Mouse (Mus musculus): Measurements from ENCODE around the gene Lamb1. TPM values are rescaled to one million over a fixed set of nuclear protein-coding genes. Genes with fewer than 3 reads are reported as not detected.

The Lamb1 gene
- polyA plus RNA-seq, 1 experiment from 2014 or later: 31.7 TPM

- Histone ChIP-seq H3K4me3 (ENCODE audit: low read depth, low read length) (no peak overlapping the region), H3K9me3 (ENCODE audit: control insufficient read depth, low read length) (no peaks in the 10 kb centered on the region), H3K27me3 (ENCODE audit: control insufficient read depth, insufficient read depth, low read length) (no peaks in the 10 kb centered on the region), H3K27ac (replicated peaks) (peak overlapping the region; percentile 9; the same call in 1 of the 2 replicates), H3K4me2 (replicated peaks; ENCODE audit: low read depth) (no peak overlapping the region), H3K36me3 (ENCODE audit: control insufficient read depth, insufficient read depth, low read length) (peaks cover 23% of the 10 kb centered on the region), H3K9ac (ENCODE audit: low read length) (no peak overlapping the region), H3K4me1 (replicated peaks; ENCODE audit: control insufficient read depth, insufficient read depth) (peaks cover 2% of the 10 kb centered on the region; the same call in 1 of the 2 replicates)
- TF ChIP-seq EP300 (optimal IDR thresholded peaks at IDR 0.05) (no peak), CTCF (IDR thresholded peaks at IDR 0.05; ENCODE audit: low read depth) (no peak)
- WGBS: 56% methylated on average over 9 of the region's 9 CpGs
- ATAC-seq (ENCODE audit: low FRiP score, low TSS enrichment): peak; percentile 23; the same call in 1 of the 2 replicates
- no peak for DNase-seq (ENCODE audit: low spot score)
Measured at GRCm38 (mm10) chr12:31281100-31281591, 16.1 kb downstream of the Lamb1 start.

DNA sequence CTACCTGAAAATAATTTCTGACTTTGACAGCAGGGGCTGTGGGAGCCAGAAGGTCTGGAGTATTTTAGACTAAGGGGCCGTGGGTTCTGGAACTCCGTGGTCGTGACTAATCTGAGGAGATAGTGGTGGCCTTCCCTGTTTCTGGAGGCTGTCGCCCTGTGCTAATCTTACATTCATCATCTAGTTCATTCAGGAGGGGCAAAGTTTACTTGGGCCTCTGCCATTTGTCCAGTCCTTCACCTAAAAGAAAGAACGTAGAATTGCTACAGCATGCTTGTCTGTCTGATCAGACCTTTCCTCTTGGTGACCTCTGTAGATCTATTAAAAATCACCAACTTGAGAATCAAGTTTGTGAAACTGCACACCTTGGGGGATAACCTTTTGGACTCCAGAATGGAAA, 17.2 kb downstream of the Lamb1 start:
- H3K4me1 ChIP-seq (replicated peaks; ENCODE audit: control insufficient read depth, insufficient read depth): peaks cover 2% of the 10 kb centered on the region; the same call in 1 of the 2 replicates
- H3K9me3 ChIP-seq (ENCODE audit: control insufficient read depth, low read length): no peaks in the 10 kb centered on the region
- no peak for TF ChIP-seq EP300 (optimal IDR thresholded peaks at IDR 0.05)
- no peak for TF ChIP-seq CTCF (IDR thresholded peaks at IDR 0.05; ENCODE audit: low read depth)
- H3K36me3 ChIP-seq (ENCODE audit: control insufficient read depth, insufficient read depth, low read length): peaks cover 23% of the 10 kb centered on the region
- no peak overlapping the region for H3K4me3 ChIP-seq (ENCODE audit: low read depth, low read length)
- no peak overlapping the region for H3K9ac ChIP-seq (ENCODE audit: low read length)
- ATAC-seq (ENCODE audit: low FRiP score, low TSS enrichment): no peak
- DNase-seq (ENCODE audit: low spot score): no peak
- no peaks in the 10 kb centered on the region for H3K27me3 ChIP-seq (ENCODE audit: control insufficient read depth, insufficient read depth, low read length)
- WGBS: 62% methylated on average over 5 of the region's 5 CpGs
- H3K4me2 ChIP-seq (replicated peaks; ENCODE audit: low read depth): no peak overlapping the region
- no peak overlapping the region for H3K27ac ChIP-seq (replicated peaks)

- H3K27me3 ChIP-seq (ENCODE audit: control insufficient read depth, insufficient read depth, low read length): no peaks in the 10 kb centered on the region
- peaks cover 24% of the 10 kb centered on the region for H3K36me3 ChIP-seq (ENCODE audit: control insufficient read depth, insufficient read depth, low read length)
- H3K9me3 ChIP-seq (ENCODE audit: control insufficient read depth, low read length): no peaks in the 10 kb centered on the region
- no peak for TF ChIP-seq CTCF (IDR thresholded peaks at IDR 0.05; ENCODE audit: low read depth)
- TF ChIP-seq EP300 (optimal IDR thresholded peaks at IDR 0.05): no peak
- WGBS: 52% methylated on average over 4 of the region's 4 CpGs
- DNase-seq (ENCODE audit: low spot score): no peak
- no peak overlapping the region for H3K4me3 ChIP-seq (ENCODE audit: low read depth, low read length)
- no peak overlapping the region for H3K4me2 ChIP-seq (replicated peaks; ENCODE audit: low read depth)
- no peak for ATAC-seq (ENCODE audit: low FRiP score, low TSS enrichment)
- H3K4me1 ChIP-seq (replicated peaks; ENCODE audit: control insufficient read depth, insufficient read depth): peaks cover 2% of the 10 kb centered on the region; the same call in 1 of the 2 replicates
- no peak overlapping the region for H3K27ac ChIP-seq (replicated peaks)
- H3K9ac ChIP-seq (ENCODE audit: low read length): no peak overlapping the region
Measured at GRCm38 (mm10) chr12:31283131-31283530, 18.1 kb downstream of the Lamb1 start.

GRCm38 (mm10) chr12:31283617-31284136, 18.6 kb downstream of the Lamb1 start:
- Histone ChIP-seq H3K4me1 (replicated peaks; ENCODE audit: control insufficient read depth, insufficient read depth) (peaks cover 2% of the 10 kb centered on the region; the same call in 1 of the 2 replicates), H3K27ac (replicated peaks) (no peak overlapping the region), H3K9me3 (ENCODE audit: control insufficient read depth, low read length) (no peaks in the 10 kb centered on the region), H3K36me3 (ENCODE audit: control insufficient read depth, insufficient read depth, low read length) (peaks cover 22% of the 10 kb centered on the region), H3K4me3 (ENCODE audit: low read depth, low read length) (no peak overlapping the region), H3K9ac (ENCODE audit: low read length) (no peak overlapping the region), H3K4me2 (replicated peaks; ENCODE audit: low read depth) (no peak overlapping the region), H3K27me3 (ENCODE audit: control insufficient read depth, insufficient read depth, low read length) (no peaks in the 10 kb centered on the region)
- WGBS: 41% methylated on average over 4 of the region's 4 CpGs
- DNase-seq (ENCODE audit: low spot score) (no peak), ATAC-seq (ENCODE audit: low FRiP score, low TSS enrichment) (no peak)
- no peak for TF ChIP-seq EP300 (optimal IDR thresholded peaks at IDR 0.05)
- TF ChIP-seq CTCF (IDR thresholded peaks at IDR 0.05; ENCODE audit: low read depth): no peak

GRCm38 (mm10) chr12:31289046-31289445, 24.0 kb downstream of the Lamb1 start:
- no peak overlapping the region for H3K4me2 ChIP-seq (replicated peaks; ENCODE audit: low read depth)
- H3K36me3 ChIP-seq (ENCODE audit: control insufficient read depth, insufficient read depth, low read length): peaks cover 26% of the 10 kb centered on the region
- WGBS: 77% methylated on average over 10 of the region's 10 CpGs
- H3K4me3 ChIP-seq (ENCODE audit: low read depth, low read length): no peak overlapping the region
- ATAC-seq (ENCODE audit: low FRiP score, low TSS enrichment): no peak
- no peak for DNase-seq (ENCODE audit: low spot score)
- TF ChIP-seq EP300 (optimal IDR thresholded peaks at IDR 0.05): no peak
- no peak for TF ChIP-seq CTCF (IDR thresholded peaks at IDR 0.05; ENCODE audit: low read depth)
- H3K27me3 ChIP-seq (ENCODE audit: control insufficient read depth, insufficient read depth, low read length): no peaks in the 10 kb centered on the region
- 0 out of 2 replicates have a peak, but pooled peaks cover 3% of the 10 kb centered on the region for H3K9me3 ChIP-seq (ENCODE audit: control insufficient read depth, low read length)
- no peak overlapping the region for H3K27ac ChIP-seq (replicated peaks)
- H3K9ac ChIP-seq (ENCODE audit: low read length): no peak overlapping the region
- peaks cover 1% of the 10 kb centered on the region for H3K4me1 ChIP-seq (replicated peaks; ENCODE audit: control insufficient read depth, insufficient read depth)

DNA sequence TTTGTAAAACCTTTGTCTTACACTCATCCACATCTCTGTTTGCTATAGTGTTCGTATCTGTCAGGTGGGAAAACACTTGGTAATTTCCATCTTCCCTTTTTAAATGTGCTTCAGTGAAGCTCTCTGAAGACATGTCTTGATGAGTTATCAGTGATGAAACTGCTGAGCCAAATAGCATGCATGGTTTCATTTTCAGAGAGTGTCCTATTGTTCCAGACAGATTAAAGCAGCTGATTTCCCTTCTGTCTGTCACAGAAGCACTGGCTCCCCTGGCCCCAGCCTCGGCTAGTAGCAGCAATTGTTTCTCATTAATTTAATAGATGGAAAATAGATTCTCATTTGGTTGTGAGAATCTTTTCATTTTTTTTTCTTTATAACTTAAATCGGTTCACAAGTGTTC, 25.9 kb downstream of the Lamb1 start:
- no peak overlapping the region for H3K4me3 ChIP-seq (ENCODE audit: low read depth, low read length)
- H3K9ac ChIP-seq (ENCODE audit: low read length): no peak overlapping the region
- DNase-seq (ENCODE audit: low spot score): no peak
- no peak overlapping the region for H3K27ac ChIP-seq (replicated peaks)
- no peaks in the 10 kb centered on the region for H3K27me3 ChIP-seq (ENCODE audit: control insufficient read depth, insufficient read depth, low read length)
- ATAC-seq (ENCODE audit: low FRiP score, low TSS enrichment): no peak
- 79% methylated on average over 3 of the region's 3 CpGs for WGBS
- 0 out of 2 replicates have a peak, but pooled peaks cover 3% of the 10 kb centered on the region for H3K9me3 ChIP-seq (ENCODE audit: control insufficient read depth, low read length)
- H3K4me1 ChIP-seq (replicated peaks; ENCODE audit: control insufficient read depth, insufficient read depth): peaks cover 9% of the 10 kb centered on the region
- peaks cover 19% of the 10 kb centered on the region for H3K36me3 ChIP-seq (ENCODE audit: control insufficient read depth, insufficient read depth, low read length)
- TF ChIP-seq CTCF (IDR thresholded peaks at IDR 0.05; ENCODE audit: low read depth) (no peak), EP300 (optimal IDR thresholded peaks at IDR 0.05) (no peak)
- no peak overlapping the region for H3K4me2 ChIP-seq (replicated peaks; ENCODE audit: low read depth)

Measured in stomach, postnatal 0 days (tissue).